Mouse (Mus musculus) small intestine, adult 2 months (tissue): Measurements from ENCODE around the gene Sf3b1.

ENCODE experiments used
- CTCF ChIP-seq: fragments of 200-500 bp; IDR thresholded peaks from 2 replicates; pipeline ENCODE4 v1.5.1; 2012; ENCODE audit warnings: low read depth, mild to moderate bottlenecking, control low read depth, inconsistent platforms, low read length, moderate library complexity, mixed read lengths; ENCODE audit not compliant: insufficient replicate concordance, insufficient read length; ENCODE audit errors: extremely low read depth
- POLR2A ChIP-seq: fragments of 200-500 bp; IDR thresholded peaks from 2 replicates; pipeline ENCODE4 v1.6.1; 2012; ENCODE audit warnings: low read depth, mild to moderate bottlenecking, control low read depth, inconsistent platforms, low read length, moderate library complexity

DNA sequence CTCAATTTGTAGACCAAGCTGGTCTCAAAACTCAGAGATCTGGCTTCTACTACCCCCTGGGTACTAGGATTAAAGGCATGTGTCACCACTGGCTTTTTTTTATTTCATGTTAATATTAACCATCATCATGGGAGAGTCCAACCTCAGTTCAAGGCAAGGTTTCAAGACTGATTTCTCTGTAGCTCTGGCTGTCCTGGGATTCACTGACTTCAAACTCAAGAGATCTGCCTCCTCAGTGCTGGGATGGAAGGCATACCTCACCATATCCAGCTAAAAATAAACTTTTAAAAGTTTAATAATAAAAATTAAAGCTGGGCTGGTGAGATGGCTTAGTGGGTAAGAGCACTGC, 49.1 kb upstream of the Sf3b1 start:
- TF ChIP-seq CTCF (no peak), POLR2A (no peak)
